Mouse (Mus musculus) bone marrow macrophage, adult 2 months (primary cell): Measurements from ENCODE around the gene Pnmal1.

Experiments
- CTCF ChIP-seq: IDR thresholded peaks from 2 replicates; pipeline ENCODE4 v1.5.1; 2012; ENCODE audit warnings: low read depth, mild to moderate bottlenecking, low read length, moderate library complexity
- POLR2A ChIP-seq: IDR thresholded peaks from 2 replicates; pipeline ENCODE4 v1.6.1; 2012; ENCODE audit warnings: mild to moderate bottlenecking, low read depth, low read length, borderline replicate concordance

- no peak for TF ChIP-seq CTCF
- TF ChIP-seq POLR2A, result no peak
These were observed 40.8 kb upstream of the Pnmal1 start for GRCm38 (mm10) chr7:16918670-16919069.
